Mouse (Mus musculus): ENCODE results near the gene Rarg.
"Not testable (repeated sequence)": the region's sequence is repeated elsewhere in the genome, so short reads cannot be mapped to it uniquely, and the experiment has no call there.

The Rarg gene

GRCm38 (mm10) chr15:102235371-102236027 lies 21.8 kb downstream of the Rarg start:
- DNase-seq, result no peak

GRCm38 (mm10) chr15:102233896-102234295 lies 23.4 kb downstream of the Rarg start:
- DNase-seq, result no peak

- no peak for DNase-seq
Measured at GRCm38 (mm10) chr15:102232764-102233163, 24.6 kb downstream of the Rarg start.

GRCm38 (mm10) chr15:102231748-102232147 lies 25.6 kb downstream of the Rarg start, which contains the start of gene Itgb7:
Gene Itgb7, minus strand, starts transcription at chr15:102231944.
- DNase-seq, result no peak

GRCm38 (mm10) chr15:102230408-102231321 lies 26.7 kb downstream of the Rarg start:
- no peak for DNase-seq

- not testable (repeated sequence) for DNase-seq
Measured at GRCm38 (mm10) chr15:102225619-102226018, 31.7 kb downstream of the Rarg start.

GRCm38 (mm10) chr15:102224992-102225617 lies 32.2 kb downstream of the Rarg start:
- no peak for DNase-seq

- DNase-seq, result peak; percentile 86 to 87
Measured at GRCm38 (mm10) chr15:102224186-102224991, 32.9 kb downstream of the Rarg start.

- DNase-seq, result peak; percentile 50 to 63
Measured at GRCm38 (mm10) chr15:102222386-102222785, 34.9 kb downstream of the Rarg start.

GRCm38 (mm10) chr15:102217325-102217724 lies 40.0 kb downstream of the Rarg start:
- DNase-seq, result no peak

- DNase-seq, result no peak
Measured at GRCm38 (mm10) chr15:102216459-102217228, 40.7 kb downstream of the Rarg start.

GRCm38 (mm10) chr15:102215624-102216023 lies 41.7 kb downstream of the Rarg start:
- no peak for DNase-seq

- no peak for DNase-seq
Measured at GRCm38 (mm10) chr15:102214132-102214531, 43.2 kb downstream of the Rarg start.

- no peak for DNase-seq
Measured at GRCm38 (mm10) chr15:102211895-102212294, 45.4 kb downstream of the Rarg start.

- DNase-seq, result no peak
Measured at GRCm38 (mm10) chr15:102210816-102211215, 46.5 kb downstream of the Rarg start.

- no peak for DNase-seq
Measured at GRCm38 (mm10) chr15:102209114-102209513, 48.2 kb downstream of the Rarg start.

GRCm38 (mm10) chr15:102208092-102208561 lies 49.2 kb downstream of the Rarg start:
- no peak for DNase-seq

- no peak for DNase-seq
Measured at GRCm38 (mm10) chr15:102207351-102207750, 50.0 kb downstream of the Rarg start.

GRCm38 (mm10) chr15:102205779-102206178 lies 51.5 kb downstream of the Rarg start:
- peak; percentile 73 to 76 for DNase-seq

GRCm38 (mm10) chr15:102204674-102205505 lies 52.4 kb downstream of the Rarg start, which contains the start of gene Csad:
Gene Csad, minus strand, starts transcription at chr15:102204724.
- DNase-seq, result peak in 1 of 2 experiments; percentile 45

Data from cerebellum, postnatal 10 days (tissue).